ENCODE assay signal across 8 mouse cellular contexts in the genomic region with DNA sequence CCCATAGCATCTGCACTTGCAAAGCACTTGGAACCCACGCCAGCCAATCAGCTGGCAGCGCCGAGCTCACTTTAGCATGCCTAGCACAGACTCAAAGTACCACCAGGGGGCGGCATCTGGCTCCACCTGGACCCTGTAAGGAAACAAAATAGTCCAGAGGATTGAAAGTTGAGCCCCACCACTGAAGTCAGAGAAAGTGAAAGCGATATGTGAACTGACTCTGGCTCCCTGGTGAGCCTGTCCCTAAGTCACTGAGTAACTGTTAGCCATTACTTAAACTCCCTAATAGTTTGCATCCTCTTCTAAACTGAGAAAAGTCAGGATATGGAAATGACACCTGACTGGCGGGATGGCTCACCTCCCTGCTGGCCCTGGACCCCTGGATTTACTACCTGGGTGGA. TPM values are rescaled to one million over a fixed set of nuclear protein-coding genes. Genes with fewer than 3 reads are reported as not detected.
DNase-seq lines count a peak whose midpoint lies in the region; ATAC-seq and TF ChIP-seq lines count a peak whose summit lies in the region.

No protein-coding gene starts in this region.

- ATAC-seq in G1E (ENCODE audit: extremely low read depth, insufficient number of reproducible peaks, low FRiP score, poor library complexity, severe bottlenecking) = peak; percentile 94
- peak; percentile 95 for ATAC-seq in forebrain, postnatal 0 days
- ATAC-seq in lung, embryonic 16.5 days (ENCODE audit: low read depth) = peak; percentile 95

- H3K36me3 ChIP-seq in G1E (replicated peaks) = no peaks in the 10 kb centered on the region
- H3K36me3 ChIP-seq in forebrain, postnatal 0 days (ENCODE audit: insufficient read depth) = no peaks in the 10 kb centered on the region
- no peaks in the 10 kb centered on the region for H3K36me3 ChIP-seq in lung, embryonic 16.5 days (ENCODE audit: control insufficient read depth, insufficient read depth, low read length)

- H3K4me3 ChIP-seq in G1E (ENCODE audit: low read depth, low read length) = peak overlapping the region; percentile 44; the same call in 1 of the 2 replicates
- no peak overlapping the region for H3K4me3 ChIP-seq in forebrain, postnatal 0 days (ENCODE audit: low read depth, low read length)
- H3K4me3 ChIP-seq in lung, embryonic 16.5 days (ENCODE audit: low read length) = peak overlapping the region; percentile 51

- H3K27ac ChIP-seq in forebrain, postnatal 0 days (ENCODE audit: low read depth, low read length) = no peak overlapping the region
- peak overlapping the region; percentile 7; the same call in 1 of the 2 replicates for H3K27ac ChIP-seq in lung, embryonic 16.5 days (ENCODE audit: low read length)

- H3K9me3 ChIP-seq in G1E (replicated peaks) = no peaks in the 10 kb centered on the region
- no peaks in the 10 kb centered on the region for H3K9me3 ChIP-seq in forebrain, postnatal 0 days (ENCODE audit: low read length)
- no peaks in the 10 kb centered on the region for H3K9me3 ChIP-seq in lung, embryonic 16.5 days (ENCODE audit: control insufficient read depth, low read length)

- H3K4me2 ChIP-seq in forebrain, postnatal 0 days (ENCODE audit: low read depth) = peak overlapping the region; percentile 33
- peak overlapping the region; percentile 70 for H3K4me2 ChIP-seq in lung, embryonic 16.5 days (ENCODE audit: low read depth, low read length)

- 9% methylated on average over 6 of the region's 6 CpGs for WGBS in forebrain, postnatal 0 days
- 5% methylated on average over 6 of the region's 6 CpGs for WGBS in lung, embryonic 16.5 days

- peaks cover 10% of the 10 kb centered on the region; the same call in 1 of the 2 replicates for H3K27me3 ChIP-seq in G1E (ENCODE audit: insufficient read depth, low read length)
- no peaks in the 10 kb centered on the region for H3K27me3 ChIP-seq in forebrain, postnatal 0 days (ENCODE audit: insufficient read depth, low read length)
- H3K27me3 ChIP-seq in lung, embryonic 16.5 days (ENCODE audit: control insufficient read depth, insufficient read depth, low read depth, low read length) = no peaks in the 10 kb centered on the region

- H3K9ac ChIP-seq in forebrain, postnatal 0 days = no peak overlapping the region
- H3K9ac ChIP-seq in lung, embryonic 16.5 days (ENCODE audit: low read length) = peak overlapping the region; percentile 71

- peaks cover 38% of the 10 kb centered on the region for H3K4me1 ChIP-seq in G1E (ENCODE audit: insufficient read depth, low read depth, low read length)
- H3K4me1 ChIP-seq in forebrain, postnatal 0 days (ENCODE audit: insufficient read depth) = no peaks in the 10 kb centered on the region
- peaks cover 4% of the 10 kb centered on the region for H3K4me1 ChIP-seq in lung, embryonic 16.5 days (replicated peaks; ENCODE audit: control insufficient read depth, insufficient read depth, low read length)

- TF ChIP-seq CTCF in G1E (IDR thresholded peaks at IDR 0.05; ENCODE audit: low read depth, low read length) = peak; percentile 36; the same call in 1 of the 2 replicates
- peak; percentile 89 for TF ChIP-seq CTCF in forebrain, postnatal 0 days (IDR thresholded peaks at IDR 0.05; ENCODE audit: low read depth)

- peak; percentile 93 for DNase-seq in G1E (ENCODE audit: low spot score)
- DNase-seq in cerebellum, adult 18-20 months = peak; percentile 94 to 96
- peak; percentile 92 for DNase-seq in forebrain, postnatal 0 days
- DNase-seq in heart, postnatal 4 days = peak; percentile 97
- DNase-seq in layer of hippocampus, adult 8-10 months (ENCODE audit: low spot score in 2 of 2) = peak; percentile 75 to 93
- DNase-seq in ovary, postnatal 10 days (ENCODE audit: low spot score) = peak; percentile 84
- DNase-seq in thymus, postnatal 10 days (ENCODE audit: low spot score in 2 of 2) = peak; percentile 89 to 97

RNA-seq across cellular contexts. Expression of a gene that starts 31.2 kb away (rescaled TPM):
- total RNA-seq in G1E (2014; fragmentation: Nextera tagmentation) (93.2 and 98.1 TPM in 2 replicates), G1E (2017) (80.4 and 87.2 TPM in 2 replicates)
- polyA plus RNA-seq in G1E (2012) = 29.6 and 43.3 TPM in 2 replicates
- 41.8 and 52.2 TPM in 2 replicates for total RNA-seq in forebrain, postnatal 0 days (2014; rRNA removed)
- 25.9 and 30.4 TPM in 2 replicates for polyA plus RNA-seq in forebrain, postnatal 0 days (2015; fragmentation: Nextera tagmentation; extraction: Ambion mirVana)
- total RNA-seq in heart, postnatal 4 days (2021) = 10 to 100 TPM; 42.7 to 49.0 TPM
- 10 to 100 TPM; 56.4 to 69.6 (median 63.0) TPM for total RNA-seq in layer of hippocampus, adult 8-10 months (2022)
- 28.3 and 28.9 TPM in 2 replicates for polyA plus RNA-seq in lung, embryonic 16.5 days (2015; fragmentation: Nextera tagmentation; extraction: Ambion mirVana)

RNA-seq across cellular contexts. Expression of a gene that starts 33.5 kb away (rescaled TPM):
- total RNA-seq in G1E (2014; fragmentation: Nextera tagmentation) (not detected in 2 replicates), G1E (2017) (0.06 and 0.22 TPM in 2 replicates)
- polyA plus RNA-seq in G1E (2012) = not detected in 2 replicates
- 25.6 and 31.8 TPM in 2 replicates for total RNA-seq in forebrain, postnatal 0 days (2014; rRNA removed)
- polyA plus RNA-seq in forebrain, postnatal 0 days (2015; fragmentation: Nextera tagmentation; extraction: Ambion mirVana) = 12.2 and 15.3 TPM in 2 replicates
- 1 to 10 TPM in 1 of 2 experiments, under 1 TPM in 1; 0.79 to 1.6 TPM for total RNA-seq in heart, postnatal 4 days (2021)
- 10 to 100 TPM; 12.2 to 16.5 (median 14.7) TPM for total RNA-seq in layer of hippocampus, adult 8-10 months (2022)
- 1.5 and 2.2 TPM in 2 replicates for polyA plus RNA-seq in lung, embryonic 16.5 days (2015; fragmentation: Nextera tagmentation; extraction: Ambion mirVana)

Comparison
In these comparisons a context has a peak if more than half of its experiments do, and no peak if none do; other contexts are left out.
1. RNA of a gene that starts 33.5 kb away (total RNA-seq): 25.6 to 31.8 TPM in forebrain, postnatal 0 days and 12.2 to 16.5 TPM in layer of hippocampus, adult 8-10 months; 0.79 to 1.6 TPM in heart, postnatal 4 days and 0.06 to 0.22 TPM in G1E; every median in the first group is over 4 times any median in the second.
2. Peak in every context shown above with its lines, with median percentiles within 50 percentile points of each other: ATAC-seq and DNase-seq.